Mouse (Mus musculus) adrenal gland (tissue): ENCODE data around the gene Fbh1.
"Not testable (repeated sequence)": the region's sequence is repeated elsewhere in the genome, so short reads cannot be mapped to it uniquely, and the experiment has no call there.

Experiments used
- intact Hi-C: fragments of 180-260 bp; cut with DNase I; formaldehyde crosslinking; loops from one replicate; pipeline ENCODE4 v1.15.1; 2025

The Fbh1 gene

DNA sequence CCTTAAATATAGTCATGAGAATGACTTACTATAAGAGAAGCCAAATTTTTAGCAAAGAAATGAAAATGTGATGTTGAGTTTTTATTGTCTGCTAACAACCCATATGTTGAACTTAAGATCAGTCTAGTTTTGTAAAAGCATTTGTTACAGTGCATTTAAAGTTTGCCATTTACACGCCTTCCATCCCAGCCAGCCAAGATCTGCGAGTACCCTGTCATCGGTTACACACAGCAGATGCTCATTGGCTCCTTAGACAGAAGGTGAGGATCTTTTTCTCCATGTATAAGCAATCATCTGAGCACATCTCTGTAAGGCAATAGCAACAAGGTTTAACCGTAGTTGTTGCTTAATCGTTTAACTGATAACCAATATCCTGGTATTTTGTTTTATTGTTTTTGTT is 49.8 kb downstream of the Fbh1 start:
- intact Hi-C loops = no loop called here

DNA sequence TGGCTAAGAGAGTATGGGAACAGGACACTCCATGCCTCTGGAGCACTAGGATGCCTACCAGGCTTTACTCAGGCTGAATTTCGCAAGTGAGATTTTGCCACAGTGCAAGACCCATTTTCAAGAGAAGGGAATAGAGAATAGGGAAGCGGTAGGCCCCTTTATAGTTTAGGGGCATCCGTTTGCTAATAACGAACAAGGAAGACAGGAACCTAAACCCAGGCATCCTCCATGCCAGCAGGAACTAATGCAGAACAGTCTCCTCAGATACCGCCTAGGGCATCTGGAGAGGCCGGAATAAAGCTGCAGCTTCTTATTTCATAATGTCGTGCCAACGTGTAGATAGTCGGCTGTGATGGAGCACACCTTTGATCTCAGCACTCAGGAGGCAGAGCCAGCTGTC is 54.8 kb downstream of the Fbh1 start:
- intact Hi-C loops = no loop called here

DNA sequence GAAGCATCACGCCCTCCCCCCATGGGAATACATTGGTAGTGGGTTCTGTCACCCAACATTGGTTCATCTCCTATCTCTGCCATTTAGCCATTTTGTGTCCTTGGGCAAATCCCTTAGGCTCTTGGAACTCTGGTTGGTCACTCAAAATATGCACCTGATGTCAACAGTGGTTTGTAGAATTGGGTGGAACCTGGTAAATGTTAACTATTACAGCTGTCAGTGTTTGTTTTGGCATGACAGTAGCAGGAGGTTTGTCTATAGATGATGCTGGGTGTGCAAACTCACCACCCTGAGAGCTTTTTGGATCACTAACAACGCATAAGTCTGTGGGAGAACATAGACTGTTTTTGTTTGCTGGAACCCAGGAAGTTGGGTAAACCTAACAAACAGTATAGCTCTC is 58.8 kb downstream of the Fbh1 start:
- intact Hi-C loops = no loop called here

DNA sequence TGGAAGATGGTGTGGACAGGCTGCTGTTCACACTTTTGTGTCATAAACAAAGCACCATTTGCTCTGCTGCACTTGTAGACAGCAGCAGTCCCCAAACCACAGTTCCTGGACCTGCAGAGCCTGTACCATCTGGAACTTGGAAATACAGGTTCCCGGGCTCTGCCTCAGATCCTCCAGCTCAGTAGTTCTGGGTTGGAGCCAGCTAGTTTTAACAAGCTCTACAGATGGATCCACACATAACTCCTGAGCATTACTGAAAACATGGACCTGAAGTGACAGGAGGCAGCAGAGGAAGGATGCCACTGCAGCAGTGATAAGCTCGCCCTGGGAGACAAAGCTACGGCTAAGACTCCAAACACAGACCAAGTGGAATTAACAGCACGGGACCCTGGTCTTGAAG is 62.8 kb downstream of the Fbh1 start:
- intact Hi-C loops = no loop called here

DNA sequence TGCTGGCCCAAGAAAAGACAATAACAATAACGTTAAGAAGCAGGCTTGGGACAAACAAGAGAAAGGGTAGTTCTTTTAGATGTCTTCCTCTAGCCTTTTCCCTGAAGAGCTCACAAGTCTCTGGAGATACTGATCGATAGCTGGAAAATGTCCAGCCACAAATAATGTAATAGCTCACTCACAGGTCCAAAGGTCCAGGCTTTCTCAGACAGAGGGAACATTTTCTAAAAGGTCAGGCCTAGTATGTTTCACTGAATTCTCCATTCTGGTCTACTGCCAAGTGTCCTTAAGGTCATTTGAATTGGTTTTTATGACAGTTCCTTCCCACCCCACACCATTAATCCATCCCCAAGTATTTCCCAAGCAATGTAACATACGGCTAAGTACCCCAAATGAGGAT is 64.4 kb downstream of the Fbh1 start:
- intact Hi-C loops = no loop called here

DNA sequence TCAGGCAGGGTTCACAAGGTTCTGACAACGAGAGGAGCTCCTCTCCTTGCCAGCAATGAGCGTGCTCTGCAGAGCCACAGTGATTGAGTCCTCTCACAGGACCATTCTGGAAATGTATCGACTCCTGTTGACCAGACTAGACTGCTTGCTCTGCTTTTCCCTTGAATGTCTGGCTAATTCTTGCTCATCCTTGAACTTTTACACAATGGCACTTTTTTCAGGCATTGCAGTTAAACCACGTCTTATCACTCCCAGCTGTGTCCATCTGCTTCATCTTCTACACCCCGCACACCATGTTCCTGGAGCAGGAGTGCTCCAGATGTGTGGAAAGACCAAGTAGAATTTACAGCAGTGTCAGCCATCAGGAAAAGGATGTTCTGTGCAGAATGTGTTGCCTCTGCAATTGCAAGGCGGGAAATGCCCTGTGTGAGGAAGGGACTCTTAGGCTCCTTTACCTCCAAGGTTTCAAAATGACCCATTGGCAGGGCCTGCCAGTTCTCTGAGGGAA is 64.8 kb downstream of the Fbh1 start:
- intact Hi-C loops = no loop called here

DNA sequence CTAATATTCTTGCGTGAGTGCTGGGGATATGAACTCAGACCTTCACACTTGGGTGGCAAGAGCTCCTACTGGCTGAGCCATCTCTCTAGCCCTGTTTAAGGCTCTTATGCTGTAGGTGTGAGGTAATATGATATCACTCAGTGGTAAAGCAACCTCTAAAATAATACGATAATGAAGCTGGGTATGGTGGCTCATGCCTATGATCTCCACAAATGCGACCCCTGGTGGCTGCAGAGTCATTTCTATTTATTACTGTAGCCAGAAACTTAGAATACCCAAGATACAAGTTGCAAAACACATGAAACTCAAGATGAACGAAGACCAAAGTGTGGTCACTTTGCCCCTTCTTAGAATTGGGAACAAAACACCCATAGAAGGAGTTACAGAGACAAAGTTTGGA is 67.3 kb downstream of the Fbh1 start:
- intact Hi-C loops = not testable (repeated sequence)

DNA sequence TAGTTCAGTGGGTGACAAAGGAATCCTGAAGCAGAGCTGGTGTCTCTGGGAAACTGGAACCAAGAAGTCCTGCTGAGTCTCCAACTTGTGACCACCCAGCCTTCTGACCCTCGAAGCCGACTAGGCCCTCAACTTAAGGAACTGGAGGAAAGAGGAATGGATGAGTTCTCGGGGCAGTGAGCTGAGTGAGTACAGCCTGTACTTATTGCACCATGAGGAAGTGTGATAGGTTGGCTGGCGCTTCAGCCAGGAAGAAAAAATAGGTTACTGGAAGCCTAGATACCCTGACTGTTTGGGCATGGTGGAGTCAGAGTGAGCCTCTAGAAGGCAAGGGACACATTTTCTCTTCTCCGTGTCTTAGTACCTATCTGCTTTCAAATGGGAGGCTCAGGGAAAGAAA is 68.8 kb downstream of the Fbh1 start:
- intact Hi-C loops = no loop called here

DNA sequence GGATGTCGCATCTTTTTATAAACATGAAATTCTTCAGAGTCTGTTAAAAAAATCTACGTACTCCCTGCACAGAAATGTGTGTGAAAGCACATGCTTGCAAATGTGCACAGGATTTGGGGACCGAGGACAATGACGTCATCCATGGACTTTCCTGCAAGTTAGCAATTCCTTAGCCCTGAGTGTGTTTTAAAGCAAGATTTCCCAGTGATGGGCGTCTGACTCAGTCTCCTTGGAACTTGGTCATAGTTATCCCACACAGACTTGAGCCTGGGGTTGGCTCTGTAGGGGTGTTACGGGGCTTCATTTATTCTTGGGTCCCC is 70.7 kb downstream of the Fbh1 start:
- intact Hi-C loops = no loop called here

DNA sequence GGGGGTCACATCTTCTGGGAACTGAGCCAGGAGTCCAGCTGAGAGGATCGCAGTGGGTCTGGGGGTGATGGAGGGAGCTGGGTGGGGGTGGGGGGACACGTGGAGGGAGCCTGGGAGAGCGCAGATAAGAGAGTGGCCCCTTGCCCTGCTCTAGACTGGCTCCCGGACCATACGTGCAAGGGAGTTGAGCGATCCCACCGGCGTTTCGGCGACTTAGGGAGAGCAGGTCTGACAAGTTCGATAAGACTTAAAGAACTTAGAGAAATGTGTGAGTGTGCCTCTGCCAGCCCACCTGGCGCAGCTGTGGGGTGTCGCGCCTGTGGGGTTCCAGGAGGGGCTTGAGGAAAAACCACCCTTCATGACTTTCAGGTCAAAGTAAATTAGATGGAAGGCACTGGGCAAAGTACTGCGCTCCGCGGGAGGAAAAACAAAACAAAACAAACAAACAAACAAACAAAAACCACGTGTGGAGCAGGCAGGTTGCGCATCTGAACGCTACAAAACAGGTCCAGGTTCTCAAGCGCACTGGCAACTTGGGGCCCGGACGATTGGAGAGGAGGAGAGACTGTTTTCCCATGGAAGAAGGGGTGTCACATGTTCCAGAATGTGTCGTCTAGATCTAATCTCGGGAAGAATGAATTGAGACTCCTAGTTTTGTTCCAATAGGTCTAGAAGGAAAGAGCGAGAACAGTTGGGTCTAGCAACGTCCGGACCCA is 71.2 kb downstream of the Fbh1 start:
- intact Hi-C loops = no loop called here

DNA sequence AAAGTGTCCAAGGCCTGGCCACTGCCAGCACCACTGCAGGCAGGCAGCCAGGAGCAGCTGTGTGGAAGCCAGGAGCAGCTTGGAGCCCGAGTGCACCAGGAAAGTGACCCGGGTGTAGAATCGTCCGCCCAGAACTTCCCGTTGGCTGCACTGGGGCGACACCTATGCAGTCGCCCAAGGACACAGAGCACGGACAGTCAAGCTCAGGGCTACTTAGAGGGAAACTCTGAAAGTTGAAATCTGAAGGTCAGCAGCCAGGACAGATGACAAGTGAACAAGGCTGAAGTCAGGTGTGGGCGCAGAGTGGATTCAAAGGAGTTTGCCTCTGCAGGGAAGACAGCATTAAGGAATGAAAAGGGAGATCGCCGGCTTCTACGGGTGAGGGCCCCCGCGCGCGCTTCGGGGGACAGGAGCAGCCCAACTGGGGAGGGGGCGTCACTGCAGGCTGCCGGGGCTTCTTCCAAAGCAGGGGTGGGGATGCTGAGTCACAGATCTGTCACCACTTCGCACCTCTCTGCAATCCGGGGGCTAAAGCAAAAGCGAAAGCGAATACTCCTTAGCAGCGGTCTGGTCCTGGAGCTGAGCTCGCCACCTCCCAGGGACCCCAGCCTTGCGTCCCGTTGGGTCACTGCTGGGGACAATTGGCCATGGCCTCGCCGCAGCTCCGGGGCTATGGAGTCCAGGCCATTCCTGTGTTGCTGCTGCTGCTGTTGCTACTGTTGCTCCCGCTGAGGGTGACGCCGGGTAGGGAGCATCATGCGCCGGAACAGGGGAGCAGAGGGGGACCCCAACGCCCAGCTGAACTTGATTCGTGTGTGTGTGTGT is 72.0 kb downstream of the Fbh1 start, which contains the start of gene Il15ra:
Il15ra (plus strand) TSS at position 90 of the 825 bp plus-strand sequence.
- intact Hi-C loops = no loop called here

DNA sequence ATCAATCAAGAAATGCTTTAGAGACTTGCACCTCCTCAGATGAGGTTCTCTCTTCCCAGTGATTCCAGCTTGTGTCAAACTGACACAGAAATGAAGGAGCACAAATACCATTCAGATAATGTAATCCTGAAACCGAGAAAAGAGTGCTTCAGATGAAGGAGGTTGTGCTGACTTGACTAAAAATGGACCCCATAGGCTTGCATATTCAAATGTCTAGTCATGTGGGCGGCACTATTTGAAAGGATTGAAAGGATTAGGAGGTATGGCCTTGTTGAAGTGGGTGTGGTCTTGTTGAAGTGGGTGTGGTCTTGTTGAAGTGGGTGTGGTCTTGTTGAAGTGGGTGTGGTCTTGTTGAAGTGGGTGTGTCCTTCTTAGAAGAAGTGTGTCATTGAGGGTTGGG is 77.5 kb downstream of the Fbh1 start:
- intact Hi-C loops = no loop called here

DNA sequence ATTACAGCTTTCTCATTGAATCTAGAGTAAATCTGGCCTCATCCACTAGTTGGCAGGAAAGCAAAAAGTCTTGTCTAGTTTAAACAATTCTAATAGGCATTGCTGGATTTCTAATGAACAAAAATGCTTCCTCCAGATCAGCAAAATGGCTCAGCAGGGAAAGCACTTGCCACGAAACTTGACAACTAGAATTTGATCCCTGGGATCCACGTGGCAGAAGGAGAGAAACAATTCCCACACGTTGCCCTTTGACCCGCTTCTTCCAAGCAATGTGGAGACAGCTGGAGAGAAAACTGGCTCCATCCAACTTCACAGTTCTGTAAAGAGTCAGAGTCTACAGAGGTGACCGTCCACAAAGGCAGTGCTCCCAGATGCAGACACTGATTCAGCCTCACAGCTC is 78.4 kb downstream of the Fbh1 start:
- intact Hi-C loops = no loop called here

DNA sequence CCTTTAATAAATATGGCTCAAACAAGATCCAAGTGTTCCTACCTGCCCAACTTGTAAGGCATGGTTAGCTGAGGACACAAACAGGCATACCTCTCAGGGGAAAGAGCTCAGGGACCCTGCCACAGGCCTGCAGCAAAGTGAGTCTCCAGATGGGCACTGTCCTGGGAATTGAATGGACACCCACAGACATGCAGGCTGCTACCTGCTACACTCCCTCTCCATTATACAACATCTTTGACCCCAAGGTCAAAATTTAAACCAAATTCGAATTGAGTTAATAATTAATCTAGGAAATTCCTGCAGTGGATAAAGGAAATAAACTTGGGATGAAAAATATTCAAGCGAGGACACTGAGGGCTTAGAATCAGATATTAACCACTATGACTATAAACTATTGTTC is 81.5 kb downstream of the Fbh1 start:
- intact Hi-C loops = no loop called here

DNA sequence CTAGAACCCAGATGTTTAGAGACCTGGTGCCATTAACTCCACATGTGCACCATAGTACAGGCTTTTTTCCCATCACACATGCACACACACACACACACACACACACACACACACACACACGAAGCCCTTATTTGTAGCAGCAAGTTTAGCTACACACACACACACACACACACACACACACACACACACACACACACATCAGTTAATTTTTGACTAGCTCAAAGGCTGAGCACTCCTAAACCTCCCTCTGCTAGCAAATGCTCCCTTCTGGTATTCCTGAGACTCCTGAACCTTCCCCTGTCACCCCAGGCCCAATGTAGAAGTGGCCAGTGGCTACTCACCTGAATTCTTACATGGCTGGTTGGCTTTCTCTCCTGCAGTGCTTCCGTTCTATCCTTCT is 83.3 kb downstream of the Fbh1 start:
- intact Hi-C loops = no loop called here

DNA sequence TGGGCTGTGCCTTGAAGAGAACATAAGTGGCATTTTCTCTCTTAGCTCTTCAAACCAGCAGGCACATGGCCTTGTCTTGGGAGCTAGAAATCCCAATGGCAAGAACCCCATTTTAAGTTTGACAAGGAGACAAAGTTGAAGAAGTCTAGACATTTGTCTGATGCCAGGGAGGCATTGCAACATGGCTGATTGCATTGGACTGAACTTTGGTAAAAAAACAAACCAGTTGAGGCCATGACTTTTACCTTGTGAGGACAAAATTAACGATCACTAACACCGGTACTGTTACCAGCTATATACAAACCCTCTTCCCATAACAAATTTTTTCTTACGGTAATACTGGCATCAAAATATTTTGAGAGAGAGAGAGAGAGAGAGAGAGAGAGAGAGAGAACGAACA is 84.0 kb downstream of the Fbh1 start:
- intact Hi-C loops = no loop called here
